8 mouse cellular contexts compared by ENCODE assay signal in the genomic region with DNA sequence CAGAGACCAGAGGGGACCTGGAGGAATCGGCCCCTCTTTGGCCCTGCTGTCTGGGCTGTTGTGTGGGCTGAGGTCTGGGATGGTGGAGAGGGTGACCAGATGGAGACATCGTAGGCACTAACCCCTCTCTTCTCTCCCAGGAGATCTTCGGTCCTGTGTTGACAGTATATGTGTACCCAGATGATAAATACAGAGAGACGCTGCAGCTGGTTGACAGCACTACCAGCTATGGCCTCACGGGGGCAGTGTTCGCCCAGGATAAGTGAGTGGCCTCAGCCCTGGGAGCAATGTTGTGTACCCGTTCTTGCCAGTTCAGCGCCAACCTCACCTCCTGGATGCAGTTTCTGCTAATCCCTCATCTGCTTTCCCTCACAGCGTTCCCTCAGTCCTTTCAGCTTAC. TPM values are rescaled to one million over a fixed set of nuclear protein-coding genes. Genes with fewer than 3 reads are reported as not detected.
DNase-seq lines count a peak whose midpoint lies in the region; ATAC-seq lines count a peak whose summit lies in the region.
"Had no signal": no experiment of that assay in that cellular context is flagged by ENCODE, and none has a peak within 500 bp of the region (broad histone marks: within the 10 kb centered on the region; RNA-seq: fewer than 3 reads in every experiment).

No protein-coding gene starts in this region.

- WGBS in forebrain, embryonic 11.5 days, result 13% methylated on average over 9 of the region's 9 CpGs
- 16% methylated on average over 9 of the region's 9 CpGs for WGBS in midbrain, embryonic 11.5 days

- DNase-seq in MN1 (ENCODE audit: low spot score), result peak; percentile 77
- DNase-seq in c-Kit-positive CD71-negative TER-119-negative erythroid progenitor cells, embryonic 14.5 days (ENCODE audit: low read depth), result peak; percentile 68
- peak; percentile 94 for DNase-seq in forebrain, embryonic 11.5 days (ENCODE audit: low spot score)
- DNase-seq in heart, postnatal 4 days, result peak; percentile 87
- DNase-seq in left cerebral cortex, adult 11 months (ENCODE audit: low spot score), result peak; percentile 47
- peak; percentile 99 for DNase-seq in midbrain, embryonic 11.5 days (ENCODE audit: low spot score, missing footprints)
- peak; percentile 53 for DNase-seq in spleen, adult 12 weeks (ENCODE audit: low spot score)

- no peak overlapping the region for H3K4me3 ChIP-seq in forebrain, embryonic 11.5 days (ENCODE audit: low read depth, low read length)
- H3K4me3 ChIP-seq in midbrain, embryonic 11.5 days (ENCODE audit: low read depth, low read length), result no peak overlapping the region
- H3K4me3 ChIP-seq: limb, embryonic 13.5 days had no signal

- H3K9me3 ChIP-seq in forebrain, embryonic 11.5 days (ENCODE audit: control insufficient read depth, low read length), result no peaks in the 10 kb centered on the region
- no peaks in the 10 kb centered on the region for H3K9me3 ChIP-seq in midbrain, embryonic 11.5 days (ENCODE audit: control insufficient read depth, low read length)

- H3K27ac ChIP-seq in forebrain, embryonic 11.5 days (ENCODE audit: low read depth, low read length), result no peak overlapping the region
- H3K27ac ChIP-seq in midbrain, embryonic 11.5 days (ENCODE audit: low read depth, low read length), result no peak overlapping the region
- H3K27ac ChIP-seq: limb, embryonic 13.5 days had no signal

- peaks cover 15% of the 10 kb centered on the region for H3K4me1 ChIP-seq in forebrain, embryonic 11.5 days (replicated peaks; ENCODE audit: control insufficient read depth, insufficient read depth, low read length)
- H3K4me1 ChIP-seq in midbrain, embryonic 11.5 days (ENCODE audit: control insufficient read depth, insufficient read depth, low read length), result peaks cover 26% of the 10 kb centered on the region

- H3K27me3 ChIP-seq in forebrain, embryonic 11.5 days (ENCODE audit: control insufficient read depth, insufficient read depth, low read length), result peaks cover 8% of the 10 kb centered on the region
- H3K27me3 ChIP-seq in midbrain, embryonic 11.5 days (ENCODE audit: control insufficient read depth, insufficient read depth, low read length), result peaks cover 10% of the 10 kb centered on the region; the same call in 1 of the 2 replicates

- no peaks in the 10 kb centered on the region for H3K36me3 ChIP-seq in forebrain, embryonic 11.5 days (ENCODE audit: control insufficient read depth, insufficient read depth, low read length)
- peaks cover 5% of the 10 kb centered on the region; the same call in 1 of the 2 replicates for H3K36me3 ChIP-seq in midbrain, embryonic 11.5 days (ENCODE audit: control insufficient read depth, insufficient read depth, low read length)

- H3K9ac ChIP-seq in forebrain, embryonic 11.5 days (ENCODE audit: low read length), result no peak overlapping the region
- H3K9ac ChIP-seq in midbrain, embryonic 11.5 days (ENCODE audit: low read length), result no peak overlapping the region
- H3K9ac ChIP-seq: limb, embryonic 13.5 days had no signal

- ATAC-seq in forebrain, embryonic 11.5 days (replicated peaks; ENCODE audit: low FRiP score), result no peak; the same call in 1 of the 2 replicates
- 0 out of 2 replicates have a peak, but pooled peaks have one; percentile 20 for ATAC-seq in midbrain, embryonic 11.5 days (ENCODE audit: low FRiP score)

- no peak overlapping the region for H3K4me2 ChIP-seq in forebrain, embryonic 11.5 days (ENCODE audit: low read depth, low read length, severe bottlenecking)
- no peak overlapping the region for H3K4me2 ChIP-seq in midbrain, embryonic 11.5 days
- H3K4me2 ChIP-seq: limb, embryonic 13.5 days had no signal

RNA-seq across cellular contexts. Expression of gene Tas1r2, which starts 9.4 kb away (rescaled TPM):
- polyA plus RNA-seq in forebrain, embryonic 11.5 days (2014; fragmentation: Nextera tagmentation; extraction: Ambion mirVana), result not detected in 2 replicates
- not detected for total RNA-seq in heart, postnatal 4 days (2021)
- not detected in 2 replicates for polyA plus RNA-seq in midbrain, embryonic 11.5 days (2014; fragmentation: Nextera tagmentation; extraction: Ambion mirVana)
- polyA plus RNA-seq: limb, embryonic 13.5 days had no signal

RNA-seq across cellular contexts. Expression of gene Aldh4a1, which starts 21.3 kb away (rescaled TPM):
- 14.5 and 16.2 TPM in 2 replicates for polyA plus RNA-seq in forebrain, embryonic 11.5 days (2014; fragmentation: Nextera tagmentation; extraction: Ambion mirVana)
- total RNA-seq in heart, postnatal 4 days (2021), result 10 to 100 TPM; 15.1 to 15.4 TPM
- polyA plus RNA-seq in midbrain, embryonic 11.5 days (2014; fragmentation: Nextera tagmentation; extraction: Ambion mirVana), result 9.9 and 11.2 TPM in 2 replicates

RNA-seq across cellular contexts. Expression of gene Gm21969, which starts 41.0 kb away (rescaled TPM):
- polyA plus RNA-seq in forebrain, embryonic 11.5 days (2014; fragmentation: Nextera tagmentation; extraction: Ambion mirVana), result not detected in 2 replicates
- not detected for total RNA-seq in heart, postnatal 4 days (2021)
- polyA plus RNA-seq in midbrain, embryonic 11.5 days (2014; fragmentation: Nextera tagmentation; extraction: Ambion mirVana), result not detected in 2 replicates
- polyA plus RNA-seq: limb, embryonic 13.5 days had no signal

Comparison
In these comparisons a context has a peak if more than half of its experiments do, and no peak if none do; other contexts are left out.
1. DNase-seq: peak in every context shown above with its lines; median percentile 99 in midbrain, embryonic 11.5 days; 94 in forebrain, embryonic 11.5 days; 87 in heart, postnatal 4 days; 77 in MN1; 68 in c-Kit-positive CD71-negative TER-119-negative erythroid progenitor cells, embryonic 14.5 days; 53 in spleen, adult 12 weeks; 47 in left cerebral cortex, adult 11 months.